Mouse (Mus musculus) mature B cell (primary cell): ENCODE data around the gene Mcam.

Experiments
- in situ Hi-C: fragments of 300-500 bp; cut with MboI; formaldehyde crosslinking; loops from 2 replicates; pipeline ENCODE4 v1.14.3; 2019

Mcam gene

DNA sequence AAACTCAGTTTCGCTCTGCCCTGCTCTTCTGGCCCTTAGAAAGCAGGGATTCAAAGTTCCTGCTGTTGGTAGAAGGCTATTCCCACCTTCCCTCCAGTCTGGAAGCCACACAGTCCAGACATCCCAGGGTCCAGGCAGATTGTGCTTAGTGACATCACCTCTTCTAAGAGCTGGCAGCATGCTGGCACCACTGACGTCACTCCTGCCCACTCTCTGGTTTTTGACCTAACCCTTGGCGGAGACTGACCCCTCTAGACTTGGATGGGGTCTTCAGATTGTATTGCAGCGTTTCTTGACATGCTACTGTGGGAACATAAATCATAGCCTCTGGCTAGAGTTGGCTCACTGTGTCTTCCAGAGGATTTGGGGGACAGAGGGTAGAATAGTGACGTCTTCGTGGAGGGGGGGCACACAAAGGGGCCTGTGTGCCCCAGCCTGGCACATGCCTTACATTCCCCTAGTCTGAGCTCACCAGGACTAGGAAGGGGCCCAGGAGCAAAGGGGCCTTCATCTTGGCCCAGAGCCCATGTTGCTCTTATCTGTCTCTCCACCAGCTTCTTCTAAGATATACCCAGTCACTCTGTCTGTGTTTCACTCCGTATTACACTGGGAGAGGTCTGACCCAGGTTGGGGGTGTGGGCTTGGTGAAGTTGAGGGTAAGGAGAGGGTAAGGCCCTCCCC is 1.6 kb downstream of the Mcam start:
- in situ Hi-C loops = no loop called here

GRCm38 (mm10) chr9:44137846-44138245 is 3.6 kb downstream of the Mcam start:
- in situ Hi-C loops = no loop called here

DNA sequence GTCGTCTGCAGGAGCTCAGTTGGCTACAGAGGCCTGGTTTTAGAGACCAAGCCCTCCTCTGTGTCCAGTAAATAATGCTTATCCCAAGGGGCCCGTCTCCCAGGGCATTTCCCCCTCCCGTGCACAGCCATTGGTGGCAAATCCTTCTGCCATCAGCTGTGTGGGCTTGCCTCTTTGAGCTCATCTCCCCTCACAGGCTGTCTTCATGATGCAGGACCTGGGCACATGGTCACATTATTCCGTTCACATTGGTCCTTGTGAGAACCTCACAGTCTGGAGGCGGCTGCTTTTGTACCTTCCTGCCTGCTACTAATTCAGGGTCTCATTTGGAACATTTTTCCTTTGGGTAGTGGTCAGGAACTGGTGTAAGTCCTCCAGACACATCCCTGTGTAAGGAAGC is 7.7 kb downstream of the Mcam start:
- in situ Hi-C loops = no loop called here

DNA sequence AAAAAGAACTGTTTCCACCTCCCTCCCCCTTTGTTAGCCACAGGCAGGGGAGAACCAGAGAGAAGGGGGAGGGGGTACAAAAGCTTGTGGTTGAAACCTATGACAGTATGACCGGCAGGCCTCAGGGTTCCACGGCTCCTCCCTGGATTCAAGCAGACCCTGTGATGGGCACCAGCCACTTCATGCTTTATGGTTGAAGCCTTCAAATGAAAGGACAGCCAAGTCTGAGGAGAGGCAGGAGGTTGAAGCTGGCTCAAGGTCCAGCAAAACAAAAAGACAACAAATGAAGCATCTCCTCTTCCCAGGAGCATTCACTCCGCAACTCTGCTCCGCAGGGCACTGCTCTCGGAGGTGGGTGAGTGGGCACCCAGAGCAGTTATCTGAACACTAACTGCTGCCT is 9.2 kb downstream of the Mcam start:
- in situ Hi-C loops = no loop called here

- in situ Hi-C loops = no loop called here
Measured at GRCm38 (mm10) chr9:44144023-44144717, 9.9 kb downstream of the Mcam start.

DNA sequence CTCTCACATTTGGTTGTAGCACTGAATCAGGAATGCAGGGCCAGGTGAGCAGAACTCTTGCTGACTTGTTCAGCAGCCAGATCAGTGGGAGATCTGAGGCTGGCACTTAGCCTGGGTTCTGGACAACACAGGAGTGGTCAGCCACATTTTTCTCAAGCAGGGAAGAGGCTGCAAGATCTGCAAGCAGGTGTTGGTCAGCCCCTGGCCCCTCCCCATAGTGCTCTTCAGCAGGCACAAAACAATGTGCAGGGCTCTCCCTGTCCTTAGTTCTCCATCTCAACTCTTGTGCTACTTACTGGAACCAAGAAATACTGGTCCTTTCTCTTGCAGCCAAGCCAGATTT is 10.4 kb downstream of the Mcam start:
- in situ Hi-C loops = no loop called here

DNA sequence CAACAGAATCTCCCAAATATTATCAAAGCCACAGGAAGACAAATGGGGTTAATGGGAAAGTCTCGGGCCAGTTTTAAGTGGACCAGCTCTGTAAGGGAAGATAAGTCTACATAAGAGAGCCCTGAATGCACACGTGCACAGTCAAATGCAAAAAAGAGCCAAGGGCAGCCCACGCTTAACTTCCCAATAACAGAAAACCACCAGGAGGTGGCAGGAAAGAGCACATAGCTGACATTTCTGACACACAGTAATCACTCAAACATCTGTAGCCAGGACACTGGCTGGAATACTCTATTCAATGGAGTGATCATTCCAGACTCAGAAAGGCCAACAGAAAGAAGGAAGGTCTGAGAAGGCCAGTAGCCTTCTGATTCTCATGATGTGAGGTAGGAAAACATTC is 13.0 kb downstream of the Mcam start:
- in situ Hi-C loops = no loop called here

- in situ Hi-C loops = no loop called here
Measured at GRCm38 (mm10) chr9:44159886-44160285, 25.6 kb downstream of the Mcam start.

DNA sequence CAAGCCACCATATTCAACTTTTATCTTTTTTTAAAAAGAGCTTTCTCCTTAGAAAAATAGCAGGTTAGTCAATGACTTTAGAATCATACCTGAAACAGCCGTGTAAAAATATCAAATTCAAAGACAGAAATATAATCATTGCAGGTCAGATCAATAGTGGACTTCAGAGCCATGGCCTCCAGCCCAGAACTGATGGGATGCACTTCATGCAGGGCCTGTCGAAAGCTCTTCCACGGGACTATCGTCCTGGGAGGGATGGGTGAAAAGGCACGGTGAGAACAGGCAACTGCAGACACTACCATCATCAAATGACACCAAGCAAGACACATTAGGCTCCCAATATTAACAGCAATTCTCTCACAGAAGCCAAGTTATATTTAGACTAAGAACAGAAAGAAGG is 34.7 kb downstream of the Mcam start:
- in situ Hi-C loops = no loop called here

- in situ Hi-C loops = no loop called here
Measured at GRCm38 (mm10) chr9:44170691-44171151, 36.5 kb downstream of the Mcam start.

GRCm38 (mm10) chr9:44175556-44175955 is 41.3 kb downstream of the Mcam start:
- in situ Hi-C loops = no loop called here

DNA sequence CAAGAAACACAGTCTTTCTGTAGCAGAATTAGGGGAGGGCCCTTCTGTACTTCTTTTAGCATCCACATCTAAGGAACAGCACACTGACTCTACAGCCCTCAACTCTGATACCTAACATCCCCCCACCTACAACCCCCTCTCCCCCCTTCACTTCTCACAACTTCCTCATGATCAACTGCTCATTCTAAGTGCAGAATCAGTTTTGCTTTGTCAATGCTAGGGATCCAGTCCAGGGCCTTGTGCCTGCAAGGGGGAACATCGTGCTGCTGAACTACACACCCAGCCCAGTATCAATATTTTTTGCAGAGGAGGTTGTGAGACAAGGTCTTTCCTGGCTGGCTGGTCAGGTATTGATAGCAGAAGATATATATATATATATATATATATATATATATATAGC is 41.7 kb downstream of the Mcam start:
- in situ Hi-C loops = no loop called here

DNA sequence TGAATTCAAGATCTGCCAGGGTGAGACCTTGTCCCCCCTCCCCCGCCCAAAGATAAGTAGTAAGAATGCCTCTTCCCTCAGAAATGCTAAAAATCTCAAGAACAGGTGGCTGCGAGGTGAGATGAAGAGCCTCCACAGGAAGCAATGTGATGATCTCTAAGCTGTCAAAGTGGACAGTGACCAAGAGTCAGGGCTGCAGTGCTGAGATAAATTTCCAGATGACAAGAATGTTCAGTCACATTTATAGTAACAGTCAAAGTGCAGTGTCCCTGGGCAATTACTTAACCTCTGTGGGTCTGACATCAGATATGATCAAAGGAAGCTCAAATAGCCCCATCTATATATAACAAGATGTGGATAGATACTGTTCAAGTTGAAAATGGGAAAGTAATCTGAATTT is 43.1 kb downstream of the Mcam start:
- in situ Hi-C loops = no loop called here

- in situ Hi-C loops = no loop called here
Measured at GRCm38 (mm10) chr9:44178389-44178788, 44.1 kb downstream of the Mcam start.

DNA sequence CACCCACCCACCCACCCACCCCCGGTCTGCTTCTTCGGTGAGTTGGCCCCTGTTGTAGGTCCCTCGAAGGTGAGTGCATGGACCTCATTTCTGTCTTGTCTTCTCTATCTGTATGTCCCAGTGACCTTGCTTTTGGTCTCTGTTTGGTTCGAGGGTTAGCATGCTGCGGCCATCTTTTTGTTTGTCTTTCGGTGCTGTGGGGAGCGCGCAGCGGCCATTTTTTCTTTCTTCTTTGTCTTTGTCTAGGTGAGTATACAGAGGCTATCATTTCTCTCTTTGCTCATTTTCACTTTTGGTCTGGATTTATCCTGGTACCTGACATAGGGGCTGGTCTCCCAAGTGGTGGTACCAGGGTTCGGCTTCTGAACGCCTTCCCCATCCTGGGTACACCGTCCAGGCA is 44.5 kb downstream of the Mcam start:
- in situ Hi-C loops = no loop called here

DNA sequence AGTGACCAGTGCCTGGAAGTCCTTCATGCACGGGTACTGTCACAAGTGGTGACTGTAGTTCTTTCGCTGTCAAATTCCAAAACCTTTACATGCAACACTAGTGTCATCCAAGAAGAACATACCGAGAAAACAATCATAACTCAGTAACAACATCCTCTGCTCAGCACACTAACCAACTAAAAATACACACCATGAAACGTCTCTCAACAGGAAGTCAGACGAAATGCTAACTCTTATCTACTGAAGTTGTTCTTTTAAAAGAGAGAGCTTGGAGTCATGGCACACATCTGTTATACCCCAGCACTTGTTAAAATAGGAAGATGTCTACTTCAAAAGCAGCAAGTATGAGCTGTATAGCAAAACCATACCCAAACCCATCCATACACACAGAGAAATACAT is 47.3 kb downstream of the Mcam start:
- in situ Hi-C loops = no loop called here

GRCm38 (mm10) chr9:44182260-44182659 is 48.0 kb downstream of the Mcam start:
- in situ Hi-C loops = no loop called here

GRCm38 (mm10) chr9:44188223-44188622 is 54.0 kb downstream of the Mcam start:
- in situ Hi-C loops = no loop called here

GRCm38 (mm10) chr9:44191166-44191565 is 56.9 kb downstream of the Mcam start:
- in situ Hi-C loops = no loop called here

- in situ Hi-C loops = no loop called here
Measured at GRCm38 (mm10) chr9:44192312-44192711, 58.0 kb downstream of the Mcam start.
